Mouse (Mus musculus) E14TG2a.4 (cell line): ENCODE results near the gene Selenoh.

Experiments
- CTCF ChIP-seq: conservative IDR thresholded peaks from 2 replicates; pipeline ENCODE4 v1.5.1; 2014; ENCODE audit warnings: low read length
- NANOG ChIP-seq: IDR thresholded peaks from 2 replicates; pipeline ENCODE4 v1.6.1; 2014; ENCODE audit warnings: borderline replicate concordance, low read length, mixed read lengths
- POU5F1 ChIP-seq: IDR thresholded peaks from 2 replicates; pipeline ENCODE4 v1.6.1; 2014; ENCODE audit warnings: low read length, borderline replicate concordance

- TF ChIP-seq CTCF (no peak), NANOG (no peak), POU5F1 (no peak)
These were observed 47.0 kb downstream of the Selenoh start for GRCm38 (mm10) chr2:84623428-84624119.
